Mouse (Mus musculus) adrenal gland, adult 2 months (tissue): Measurements from ENCODE around the gene Babam2. TPM values are rescaled to one million over a fixed set of nuclear protein-coding genes. Genes with fewer than 3 reads are reported as not detected.
"Not testable (repeated sequence)": the region's sequence is repeated elsewhere in the genome, so short reads cannot be mapped to it uniquely, and the experiment has no call there.

ENCODE experiments used
- DNase-seq: peaks from one replicate; pipeline ENCODE4 v3.0.0; 2021
- polyA plus RNA-seq: library from polyadenylated mRNA; depleted of rRNA; stranded (reverse); fragments of >200 nt; gene quantifications from 2 replicates; pipeline ENCODE4 v1.2.3, GENCODE M21; 2012
- total RNA-seq, 2 experiments: library from RNA; stranded (reverse); gene quantifications; 2 replicates each; pipeline ENCODE4 v1.2.3; 2021

Gene Babam2
- total and polyA plus RNA-seq, 3 experiments, result 88.1 to 177 (median 90.5) TPM

- DNase-seq, result no peak
Measured at GRCm38 (mm10) chr5:31829588-31829987, 132.1 kb downstream of the Babam2 start.

- DNase-seq, result no peak
Measured at GRCm38 (mm10) chr5:31831587-31831986, 134.1 kb downstream of the Babam2 start.

DNA sequence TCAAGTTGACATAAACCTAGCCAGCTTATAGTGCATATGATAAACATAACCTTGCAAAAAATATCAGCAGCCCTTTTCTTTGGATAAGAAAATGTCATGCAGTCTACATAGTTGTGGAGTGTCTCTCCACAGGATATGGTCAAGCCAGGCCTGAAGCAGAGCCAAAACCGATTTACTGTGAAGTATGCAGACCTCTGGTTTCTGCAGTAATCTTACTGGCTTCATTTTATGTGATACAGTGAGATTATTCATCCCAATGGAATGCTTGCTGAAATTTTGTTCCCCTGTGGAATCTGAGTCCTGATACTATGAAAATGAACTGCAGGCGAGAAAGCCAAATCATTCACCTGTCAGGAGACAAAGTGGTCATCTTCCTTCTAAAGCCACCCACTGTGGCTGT lies 138.2 kb downstream of the Babam2 start:
- no peak for DNase-seq

- DNase-seq, result no peak
Measured at GRCm38 (mm10) chr5:31839973-31840372, 142.5 kb downstream of the Babam2 start.

DNA sequence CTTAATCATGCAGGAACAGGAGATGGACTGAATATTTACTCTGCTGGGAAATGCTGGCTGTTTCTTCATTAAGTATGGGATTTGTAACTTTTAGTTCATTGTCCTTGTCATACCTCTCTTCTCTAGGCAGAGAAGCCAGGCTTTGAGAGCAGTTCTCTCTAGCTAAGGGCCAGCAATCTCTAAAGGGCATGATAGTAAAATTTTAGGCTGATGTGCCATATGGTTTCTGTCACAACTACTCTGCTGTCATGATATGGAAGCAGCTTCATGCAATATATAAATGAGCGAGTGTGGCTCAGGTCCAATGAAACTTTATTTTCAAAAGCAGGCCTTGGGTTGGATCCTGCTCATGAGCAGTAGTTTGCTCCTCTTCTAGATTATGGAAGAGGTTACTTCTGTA lies 142.9 kb downstream of the Babam2 start:
- DNase-seq, result no peak

DNA sequence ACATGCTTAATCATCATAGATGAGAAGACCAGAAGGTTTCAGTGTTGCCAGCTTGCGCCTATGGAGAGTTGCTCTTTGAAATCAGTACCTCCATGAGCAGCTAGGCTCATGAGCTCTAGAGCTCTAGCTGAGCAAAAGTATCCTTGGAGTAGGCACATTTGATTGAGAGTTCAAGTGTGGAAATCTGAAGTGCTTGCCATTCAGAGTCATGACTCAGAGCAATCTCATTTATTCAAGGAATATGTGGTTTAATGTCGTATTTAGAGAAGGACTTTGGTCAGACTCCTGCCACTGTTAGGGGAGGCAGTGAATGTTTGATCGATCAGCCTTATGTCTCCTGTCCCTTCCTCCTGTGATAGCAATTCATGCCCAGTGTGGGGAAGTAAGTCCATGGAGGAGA lies 147.4 kb downstream of the Babam2 start:
- DNase-seq, result peak; percentile 49

- DNase-seq, result peak; percentile 53
Measured at GRCm38 (mm10) chr5:31846971-31847370, 149.5 kb downstream of the Babam2 start.

GRCm38 (mm10) chr5:31848995-31849394 lies 151.5 kb downstream of the Babam2 start:
- DNase-seq, result peak; percentile 87

DNA sequence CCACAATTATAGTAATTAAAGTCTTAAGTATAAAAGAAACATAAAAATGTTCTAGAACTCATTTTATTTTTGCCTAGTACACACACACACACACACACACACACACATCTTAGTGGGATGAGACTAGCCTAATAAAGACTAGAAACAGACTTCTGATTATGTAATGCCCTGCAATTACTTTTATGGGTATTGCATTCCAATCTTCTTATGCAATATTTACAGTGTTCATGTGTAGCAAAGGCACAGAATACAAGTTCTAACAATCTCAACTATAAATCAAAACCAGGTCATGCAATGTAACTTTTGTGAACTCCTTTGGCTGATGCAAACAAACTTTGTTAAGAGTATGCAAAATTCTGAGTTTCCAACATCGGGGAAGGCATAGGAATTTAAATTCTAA lies 155.3 kb downstream of the Babam2 start:
- DNase-seq, result no peak

DNA sequence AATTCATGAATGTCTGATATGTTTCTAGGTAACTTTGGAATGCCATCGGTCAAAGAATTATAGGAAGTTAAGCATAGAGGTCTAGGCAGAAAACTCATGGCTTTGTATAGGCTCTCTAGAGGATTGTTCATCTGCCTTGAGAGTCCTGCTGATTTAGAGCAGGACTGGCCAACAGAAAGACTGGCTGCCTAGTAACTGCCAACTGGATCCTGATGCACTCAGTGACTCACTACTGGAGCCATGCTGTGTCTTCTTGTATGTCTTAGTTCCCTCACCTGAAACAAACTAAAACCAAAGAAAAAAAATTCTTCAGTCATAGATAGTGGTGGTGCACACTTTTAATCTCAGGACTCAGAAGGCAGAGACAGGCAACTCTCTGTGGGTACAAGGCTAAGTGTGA lies 156.3 kb downstream of the Babam2 start:
- DNase-seq, result no peak

DNA sequence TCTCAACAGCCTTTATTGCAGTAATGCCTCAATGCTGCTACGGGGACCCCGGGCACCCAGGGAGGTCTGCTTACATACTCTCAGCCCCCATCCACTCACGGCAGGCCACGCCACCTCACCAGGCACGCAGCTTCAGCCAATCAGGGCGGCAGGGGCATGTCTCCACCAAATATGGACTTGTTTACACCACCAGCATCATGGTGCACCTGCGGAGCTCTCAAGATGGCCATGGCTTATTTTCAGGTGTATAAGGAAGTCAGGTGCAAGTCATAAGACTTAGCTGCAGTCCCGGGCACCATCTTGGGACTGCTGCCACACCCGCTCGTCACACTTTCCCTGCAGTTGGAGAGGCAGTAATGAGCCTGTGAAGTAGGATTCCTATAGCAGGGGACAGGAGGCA lies 161.4 kb downstream of the Babam2 start:
- DNase-seq, result not testable (repeated sequence)

GRCm38 (mm10) chr5:31860426-31860825 lies 162.9 kb downstream of the Babam2 start:
- DNase-seq, result no peak

DNA sequence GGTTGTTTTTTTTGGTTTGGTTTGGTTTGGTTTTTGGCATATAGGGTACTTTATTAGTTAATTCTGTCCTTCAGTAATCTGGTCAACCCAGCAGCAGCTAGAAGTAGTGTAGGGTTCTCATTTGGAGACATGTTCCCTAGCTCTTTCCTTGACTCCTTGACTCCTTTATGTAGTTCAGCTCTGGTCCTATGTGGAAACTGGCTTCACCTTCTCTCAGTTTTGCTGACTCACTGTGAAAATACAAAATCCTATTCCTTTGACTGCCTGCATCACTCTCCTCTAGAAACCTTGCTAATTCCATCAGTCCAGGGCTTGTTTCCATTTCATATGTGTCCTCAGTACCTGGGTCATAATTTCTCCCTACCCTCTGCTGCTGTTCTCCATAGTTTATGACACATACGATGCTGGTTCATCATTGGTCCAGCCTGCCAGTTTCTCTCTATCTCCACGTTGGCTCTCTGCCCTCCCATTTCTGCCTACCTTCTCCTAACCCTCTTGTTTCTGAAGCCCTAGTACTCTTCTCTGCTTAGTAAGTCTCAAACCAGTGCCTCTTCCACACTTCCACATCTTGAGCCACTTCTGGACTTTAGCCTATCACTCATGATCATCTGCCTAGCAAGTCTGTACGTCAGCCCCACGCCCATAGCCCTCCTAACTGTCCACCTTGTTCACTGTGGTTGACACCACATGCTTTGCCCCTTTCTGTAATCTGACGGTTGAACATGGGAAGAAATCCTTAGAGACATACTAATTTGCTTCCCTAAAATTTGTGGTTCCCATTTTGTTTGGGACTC lies 163.5 kb downstream of the Babam2 start:
- DNase-seq, result no peak

DNA sequence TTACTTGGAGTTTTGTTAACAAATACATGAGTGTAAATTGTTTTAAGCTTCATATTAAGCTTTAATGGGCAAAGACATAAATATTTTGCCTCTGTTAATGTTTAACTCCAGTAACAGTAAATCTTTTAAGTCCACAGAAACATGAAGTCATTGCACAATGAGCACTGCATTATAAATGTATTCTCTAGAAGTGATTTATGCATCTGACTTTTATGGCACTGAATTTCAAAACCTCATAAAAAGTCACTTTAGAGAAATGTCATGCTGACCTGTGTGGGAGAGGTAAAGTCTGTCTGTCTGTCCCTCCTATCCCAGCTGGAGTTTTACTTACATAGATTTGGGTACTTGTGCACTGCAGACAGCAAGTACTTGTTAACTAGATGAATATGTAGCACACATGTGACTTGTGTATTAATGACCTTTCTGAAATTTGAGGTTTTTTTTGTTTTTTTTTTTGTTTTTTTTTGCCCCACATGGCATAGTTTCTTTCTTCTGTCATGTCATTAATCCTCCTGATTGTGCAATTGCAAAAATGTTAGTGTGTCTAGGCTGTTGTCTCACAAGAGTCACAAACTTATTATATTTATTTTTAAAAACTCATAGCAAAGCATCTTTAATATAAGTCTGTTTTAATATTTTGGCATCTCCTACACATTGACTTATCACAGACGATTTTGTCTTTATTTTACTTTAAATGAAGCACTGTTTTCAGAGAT lies 165.4 kb downstream of the Babam2 start:
- no peak for DNase-seq

DNA sequence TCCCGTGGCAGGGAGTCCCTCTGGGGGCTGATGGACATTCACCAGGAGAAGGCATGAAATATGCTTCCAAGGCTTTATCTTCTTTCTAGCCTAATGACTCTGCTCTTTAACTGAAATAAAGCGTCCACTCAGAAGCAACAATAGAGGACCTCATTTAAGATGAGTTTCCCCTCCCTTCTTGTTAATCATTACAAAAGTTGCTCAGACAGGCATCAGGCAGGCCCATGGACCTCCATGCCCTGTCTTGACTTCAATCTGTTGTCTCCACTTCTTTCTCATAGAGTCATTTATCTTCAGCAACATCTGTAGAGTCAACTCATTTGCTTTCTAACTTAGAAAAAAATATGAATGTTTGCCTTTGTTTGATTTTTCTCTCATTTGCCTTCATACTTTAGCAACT lies 166.6 kb downstream of the Babam2 start:
- DNase-seq, result no peak

- DNase-seq, result no peak
Measured at GRCm38 (mm10) chr5:31866071-31866470, 168.6 kb downstream of the Babam2 start.

GRCm38 (mm10) chr5:31870856-31871520 lies 173.5 kb downstream of the Babam2 start:
- DNase-seq, result no peak

- no peak for DNase-seq
Measured at GRCm38 (mm10) chr5:31873328-31873727, 175.8 kb downstream of the Babam2 start.

GRCm38 (mm10) chr5:31874543-31874942 lies 177.1 kb downstream of the Babam2 start:
- DNase-seq, result no peak

- no peak for DNase-seq
Measured at GRCm38 (mm10) chr5:31875443-31875842, 178.0 kb downstream of the Babam2 start.

DNA sequence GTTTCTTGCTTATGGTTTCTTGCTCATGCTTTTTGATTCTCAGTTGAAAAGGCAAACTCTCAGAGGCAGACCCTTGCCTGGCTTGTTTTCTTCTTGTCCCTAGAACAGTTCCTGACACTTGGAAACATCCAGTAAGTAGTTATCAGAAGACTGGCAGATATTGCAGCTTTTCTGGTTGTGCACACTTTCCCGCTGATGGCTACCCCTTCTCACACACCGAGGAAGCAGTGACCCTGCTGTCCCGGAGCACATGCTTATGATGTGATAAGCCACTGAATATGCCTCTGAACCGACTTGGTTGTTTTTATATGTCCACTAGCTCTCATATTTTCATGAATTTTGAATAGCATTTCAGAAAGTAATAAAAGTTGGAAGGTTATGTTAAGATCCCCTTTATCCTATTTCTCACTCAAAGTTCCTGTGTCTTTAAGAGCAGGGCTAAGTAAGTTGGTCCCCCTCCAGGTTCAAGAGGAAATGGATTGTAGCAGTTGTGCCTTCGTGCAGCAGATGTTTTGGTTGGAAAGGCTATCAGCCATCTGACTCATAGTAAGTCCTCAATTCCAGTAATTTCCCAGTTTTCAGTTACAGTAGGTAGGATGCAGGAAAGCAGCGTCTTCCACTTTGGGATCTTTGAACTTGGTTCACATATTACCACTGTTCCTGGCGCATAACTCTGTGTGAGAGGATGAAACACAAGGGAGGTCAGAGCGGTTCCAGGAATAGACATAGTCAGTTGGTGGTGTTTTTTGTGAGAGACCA lies 178.9 kb downstream of the Babam2 start:
- no peak for DNase-seq

DNA sequence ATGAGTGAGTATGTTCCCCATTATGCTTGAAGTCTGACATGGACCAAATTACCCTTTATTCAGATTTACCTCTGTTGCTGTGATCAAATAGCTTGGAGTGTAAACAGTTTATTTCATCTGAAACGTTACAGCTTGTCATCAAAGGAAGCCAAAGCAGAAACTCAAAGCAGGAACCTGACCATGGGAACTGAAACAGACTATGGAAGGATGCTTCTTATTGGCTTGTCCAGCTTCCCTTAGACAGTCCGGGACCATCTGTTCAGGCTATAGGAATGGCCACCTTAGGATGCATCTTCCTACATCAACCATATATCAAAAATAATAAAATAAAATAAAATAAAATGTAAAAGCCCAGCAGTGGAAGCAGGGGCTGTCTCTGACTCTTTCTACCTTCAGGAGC lies 183.0 kb downstream of the Babam2 start:
- DNase-seq, result no peak
